In genomic region chr17:34516514-34516913, GRCm38 (mm10) we compare ENCODE assay signal across 36 mouse cellular contexts. TPM values are rescaled to one million over a fixed set of nuclear protein-coding genes. Genes with fewer than 3 reads are reported as not detected.
"Had no signal": no experiment of that assay in that cellular context is flagged by ENCODE, and none has a peak within 500 bp of the region (broad histone marks: within the 10 kb centered on the region; RNA-seq: fewer than 3 reads in every experiment).

No protein-coding gene starts in this region.

- H3K27ac ChIP-seq: heart, embryonic 13.5 days; heart, embryonic 15.5 days; hindbrain, embryonic 13.5 days; hindbrain, embryonic 15.5 days; hindbrain, postnatal 0 days; layer of hippocampus, adult 2 months; left cerebral cortex, adult 2 months; limb, embryonic 10.5 days; limb, embryonic 12.5 days; liver, embryonic 13.5 days; liver, embryonic 15.5 days had no signal

- H3K4me1 ChIP-seq: heart, embryonic 13.5 days; heart, embryonic 15.5 days; hindbrain, embryonic 13.5 days; hindbrain, embryonic 15.5 days; limb, embryonic 10.5 days; limb, embryonic 12.5 days; liver, embryonic 13.5 days; liver, embryonic 15.5 days had no signal

- H3K27me3 ChIP-seq: heart, embryonic 15.5 days; hindbrain, embryonic 13.5 days; hindbrain, embryonic 15.5 days had no signal

- ATAC-seq: hindbrain, postnatal 0 days had no signal

- DNase-seq: gastrocnemius, postnatal 14 days; gastrocnemius, postnatal 36 days; heart, adult 18-20 months; heart, postnatal 14 days; heart, postnatal 36 days; kidney, adult 18-20 months; kidney, adult 8-10 months; kidney, postnatal 10 days; kidney, postnatal 25 days; kidney, postnatal 4 days; liver; liver, embryonic 13.5 days had no signal

- H3K4me3 ChIP-seq: heart, embryonic 13.5 days; heart, embryonic 15.5 days; hindbrain, embryonic 13.5 days; hindbrain, embryonic 15.5 days; layer of hippocampus, adult 2 months; left cerebral cortex, adult 2 months; limb, embryonic 10.5 days; limb, embryonic 12.5 days; liver, embryonic 13.5 days; liver, embryonic 15.5 days had no signal

- H3K9me3 ChIP-seq: heart, embryonic 13.5 days; heart, embryonic 15.5 days; hindbrain, embryonic 13.5 days; hindbrain, embryonic 15.5 days; limb, embryonic 10.5 days; limb, embryonic 12.5 days; liver, embryonic 13.5 days; liver, embryonic 15.5 days had no signal

- H3K36me3 ChIP-seq: heart, embryonic 13.5 days; heart, embryonic 15.5 days; hindbrain, embryonic 13.5 days; hindbrain, embryonic 15.5 days; limb, embryonic 10.5 days; limb, embryonic 12.5 days; liver, embryonic 13.5 days; liver, embryonic 15.5 days had no signal

- H3K9ac ChIP-seq: heart, embryonic 13.5 days; heart, embryonic 15.5 days; hindbrain, embryonic 13.5 days; hindbrain, embryonic 15.5 days; limb, embryonic 12.5 days; liver, embryonic 13.5 days; liver, embryonic 15.5 days had no signal

- H3K4me2 ChIP-seq: heart, embryonic 13.5 days; heart, embryonic 15.5 days; hindbrain, embryonic 13.5 days; hindbrain, embryonic 15.5 days; limb, embryonic 12.5 days; liver, embryonic 11.5 days; liver, embryonic 13.5 days; liver, embryonic 15.5 days had no signal

RNA-seq across cellular contexts. Expression of gene Btnl6, which starts 0.6 kb away (rescaled TPM):
- total RNA-seq: gastrocnemius, adult 18-20 months; gastrocnemius, adult 8-10 months; gastrocnemius, postnatal 14 days; gastrocnemius, postnatal 36 days; heart, adult 18-20 months; heart, postnatal 14 days; heart, postnatal 36 days; hematopoietic stem cell, adult 5-6 weeks; hindbrain, postnatal 0 days; layer of hippocampus, adult 2 months; layer of hippocampus, postnatal 10 days; layer of hippocampus, postnatal 25 days; left cerebral cortex, adult 2 months; left cerebral cortex, postnatal 14 days; left cerebral cortex, postnatal 36 days had no signal
- polyA plus RNA-seq: gonadal fat pad, adult 2 months; heart, embryonic 13.5 days; heart, embryonic 15.5 days; heart, postnatal 0 days; hindbrain, embryonic 11.5 days; hindbrain, embryonic 13.5 days; hindbrain, embryonic 15.5 days; kidney, embryonic 14.5 days; kidney, embryonic 16.5 days; limb, embryonic 10.5 days; limb, embryonic 12.5 days; limb, embryonic 14.5 days; liver, embryonic 11.5 days; liver, embryonic 13.5 days; liver, embryonic 15.5 days had no signal

RNA-seq across cellular contexts. Expression of gene Btnl4, which starts 39.4 kb away (rescaled TPM):
- total RNA-seq: gastrocnemius, adult 18-20 months; gastrocnemius, adult 8-10 months; gastrocnemius, postnatal 14 days; gastrocnemius, postnatal 36 days; heart, adult 18-20 months; heart, postnatal 14 days; heart, postnatal 36 days; hematopoietic stem cell, adult 5-6 weeks; hindbrain, postnatal 0 days; layer of hippocampus, adult 2 months; layer of hippocampus, postnatal 10 days; layer of hippocampus, postnatal 25 days; left cerebral cortex, adult 2 months; left cerebral cortex, postnatal 14 days; left cerebral cortex, postnatal 36 days had no signal
- polyA plus RNA-seq: gonadal fat pad, adult 2 months; heart, embryonic 13.5 days; heart, embryonic 15.5 days; heart, postnatal 0 days; hindbrain, embryonic 11.5 days; hindbrain, embryonic 13.5 days; hindbrain, embryonic 15.5 days; hindbrain, postnatal 0 days; kidney, embryonic 14.5 days; kidney, embryonic 16.5 days; limb, embryonic 10.5 days; limb, embryonic 12.5 days; limb, embryonic 14.5 days; liver, embryonic 11.5 days; liver, embryonic 13.5 days; liver, embryonic 15.5 days had no signal
